Mouse (Mus musculus) adipocyte (in vitro differentiated cells): ENCODE results near the gene Synpo2.
"Not testable (repeated sequence)": the region's sequence is repeated elsewhere in the genome, so short reads cannot be mapped to it uniquely, and the experiment has no call there.

ENCODE experiments used
- DNase-seq: peaks from one replicate; pipeline ENCODE4 v3.0.0-alpha.2; 2016; ENCODE audit warnings: low spot score

Gene Synpo2

GRCm38 (mm10) chr3:123131151-123131756 lies 104.7 kb downstream of the Synpo2 start:
- DNase-seq: no peak

- no peak for DNase-seq
Measured at GRCm38 (mm10) chr3:123130314-123131150, 105.4 kb downstream of the Synpo2 start.

- peak; percentile 97 for DNase-seq
Measured at GRCm38 (mm10) chr3:123128781-123129180, 107.2 kb downstream of the Synpo2 start.

GRCm38 (mm10) chr3:123128091-123128490 lies 107.9 kb downstream of the Synpo2 start:
- peak; percentile 52 for DNase-seq

- DNase-seq: not testable (repeated sequence)
Measured at GRCm38 (mm10) chr3:123126741-123127140, 109.2 kb downstream of the Synpo2 start.

GRCm38 (mm10) chr3:123123817-123124216 lies 112.1 kb downstream of the Synpo2 start:
- DNase-seq: no peak

GRCm38 (mm10) chr3:123122151-123123030 lies 113.6 kb downstream of the Synpo2 start:
- DNase-seq: peak; percentile 64

- no peak for DNase-seq
Measured at GRCm38 (mm10) chr3:123116903-123117302, 119.0 kb downstream of the Synpo2 start.

GRCm38 (mm10) chr3:123115770-123116527 lies 120.0 kb downstream of the Synpo2 start:
- DNase-seq: peak; percentile 28

GRCm38 (mm10) chr3:123114001-123114635 lies 121.8 kb downstream of the Synpo2 start:
- DNase-seq: no peak

- DNase-seq: no peak
Measured at GRCm38 (mm10) chr3:123112781-123113180, 123.2 kb downstream of the Synpo2 start.

GRCm38 (mm10) chr3:123111071-123111711 lies 124.8 kb downstream of the Synpo2 start:
- DNase-seq: no peak

GRCm38 (mm10) chr3:123107830-123108549 lies 128.0 kb downstream of the Synpo2 start:
- DNase-seq: peak; percentile 77

- peak; percentile 24 for DNase-seq
Measured at GRCm38 (mm10) chr3:123104325-123104724, 131.6 kb downstream of the Synpo2 start.

- DNase-seq: peak; percentile 91
Measured at GRCm38 (mm10) chr3:123103151-123103860, 132.6 kb downstream of the Synpo2 start.

GRCm38 (mm10) chr3:123101761-123102160 lies 134.2 kb downstream of the Synpo2 start:
- DNase-seq: no peak

GRCm38 (mm10) chr3:123095111-123095510 lies 140.8 kb downstream of the Synpo2 start:
- no peak for DNase-seq

GRCm38 (mm10) chr3:123093640-123094361 lies 142.1 kb downstream of the Synpo2 start:
- DNase-seq: no peak
